Mouse (Mus musculus) thymus, adult 18-20 months (tissue): ENCODE measurements around the gene Ctnna3.
"Not testable (repeated sequence)": the region's sequence is repeated elsewhere in the genome, so short reads cannot be mapped to it uniquely, and the experiment has no call there.

ENCODE experiments used
- DNase-seq, 2 experiments: peaks; one replicate each; pipeline ENCODE4 v3.0.0; 2022; ENCODE audit warnings: mixed read lengths in 2 of 2

Ctnna3 gene

DNA sequence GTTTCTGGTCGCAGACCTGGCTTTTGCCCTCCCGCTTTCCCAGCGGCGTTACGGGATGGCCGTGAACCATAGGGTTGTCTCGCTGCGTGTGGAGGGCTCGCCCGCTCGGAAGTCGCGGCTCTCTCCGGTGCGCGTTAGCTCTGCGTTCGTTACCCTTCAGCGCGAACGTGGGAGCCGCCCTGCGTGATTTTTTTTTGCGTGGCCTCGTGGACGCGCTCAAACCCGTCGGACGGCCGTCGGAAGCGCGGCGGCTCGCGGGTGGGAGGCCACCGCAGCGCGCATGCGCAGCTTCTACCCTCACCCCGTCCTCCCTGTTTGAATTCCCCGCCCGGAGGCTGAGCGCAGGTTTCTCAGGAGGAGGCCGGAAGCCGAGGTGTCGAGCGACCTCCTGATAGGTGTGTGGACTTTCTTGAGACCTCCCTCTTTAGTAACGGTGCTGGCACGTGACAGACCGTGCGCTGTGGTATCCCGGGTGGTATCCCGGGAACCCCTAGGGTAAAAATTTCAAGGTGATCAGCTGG lies at the start of gene Ctnna3:
Gene Ctnna3, plus strand, starts transcription at position 314 of the 521 bp plus-strand sequence.
- peak; percentile 85 to 93 for DNase-seq

DNA sequence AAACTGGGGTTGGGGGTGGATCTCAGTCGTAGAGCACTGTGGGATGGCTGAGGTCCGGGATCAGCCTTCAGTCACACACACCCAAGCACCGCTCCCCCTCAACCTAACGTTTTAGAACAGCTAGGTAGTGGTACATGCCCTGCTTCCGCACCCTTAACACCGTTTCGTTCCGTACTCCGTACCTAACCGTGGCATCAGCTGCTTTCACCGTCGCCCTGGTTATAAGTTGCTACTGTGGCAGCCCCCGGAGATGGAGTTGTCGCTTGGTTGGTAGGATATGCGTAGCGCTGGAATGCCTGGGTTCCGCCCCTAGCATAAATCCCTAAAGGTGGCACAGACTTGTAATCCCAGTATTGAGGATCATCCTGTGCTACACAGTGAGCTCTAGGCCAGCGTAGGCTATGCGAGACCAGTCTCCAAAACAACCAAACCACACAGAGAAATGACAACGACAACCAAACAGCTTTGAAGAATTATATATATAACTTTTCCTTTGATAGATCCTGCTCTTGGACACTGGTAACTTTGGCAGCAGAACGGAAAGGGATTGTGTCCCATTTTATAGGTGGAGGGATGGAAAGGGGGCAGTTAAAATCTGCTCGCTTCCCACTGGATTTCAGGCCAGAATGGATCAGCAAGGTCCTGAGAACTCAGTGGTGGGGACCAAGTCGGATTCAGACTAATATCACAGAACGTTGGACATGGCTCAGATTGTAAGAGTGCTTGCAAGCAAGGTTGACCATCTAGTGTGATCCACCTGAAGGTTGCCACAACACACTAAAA lies 48.2 kb upstream of the Ctnna3 start, which contains the start of gene Sirt1:
Gene Sirt1, minus strand, starts transcription at position 207 of the 783 bp plus-strand sequence.
- peak; percentile 12 to 27 for DNase-seq

DNA sequence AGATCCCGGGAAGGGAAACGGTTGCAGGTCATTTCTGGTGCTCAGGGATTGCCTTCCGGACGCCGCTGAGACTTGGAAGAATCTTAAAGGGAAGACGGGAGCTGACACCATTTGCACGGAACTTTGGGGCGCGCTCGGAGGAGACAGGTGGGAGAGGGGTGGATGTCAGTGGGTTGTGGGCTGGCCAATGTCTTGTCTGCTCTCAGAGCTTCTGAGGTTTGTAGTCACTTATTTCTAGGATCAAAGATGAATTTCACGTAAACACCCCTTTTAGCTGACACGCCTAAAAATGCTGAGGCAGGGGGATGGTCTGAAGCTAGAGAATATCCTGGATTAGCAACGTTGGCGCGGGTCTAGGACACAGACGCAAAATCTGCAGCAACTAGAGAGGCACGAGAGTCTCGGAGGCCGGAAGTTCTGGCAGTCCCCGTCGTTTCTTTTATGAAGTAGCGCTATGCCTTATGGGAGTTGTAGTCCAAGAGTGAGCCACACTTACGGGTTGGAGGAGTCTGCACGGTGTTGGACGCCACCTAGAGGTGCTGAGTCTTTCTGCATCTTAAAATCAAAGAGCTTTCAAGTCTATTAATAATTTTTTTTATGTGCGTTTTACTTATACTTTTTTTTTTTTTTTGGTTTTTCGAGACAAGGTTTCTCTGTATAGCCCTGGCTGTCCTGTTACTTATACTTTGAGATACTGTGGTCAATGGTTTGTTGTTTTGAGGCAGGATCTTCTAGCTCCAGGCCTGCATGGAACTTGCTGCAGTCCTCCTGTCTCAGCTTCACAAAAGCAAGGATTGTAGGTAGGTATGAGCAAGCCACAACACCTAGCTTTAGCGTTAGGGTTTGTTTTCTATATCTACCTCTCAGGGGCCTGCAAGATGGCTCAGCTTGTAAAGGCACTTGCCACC lies 47.3 kb upstream of the Ctnna3 start, which contains the start of gene Dnajc12:
Gene Dnajc12, plus strand, starts transcription at position 72 of the 908 bp plus-strand sequence.
- DNase-seq = peak; percentile 62 to 75

DNA sequence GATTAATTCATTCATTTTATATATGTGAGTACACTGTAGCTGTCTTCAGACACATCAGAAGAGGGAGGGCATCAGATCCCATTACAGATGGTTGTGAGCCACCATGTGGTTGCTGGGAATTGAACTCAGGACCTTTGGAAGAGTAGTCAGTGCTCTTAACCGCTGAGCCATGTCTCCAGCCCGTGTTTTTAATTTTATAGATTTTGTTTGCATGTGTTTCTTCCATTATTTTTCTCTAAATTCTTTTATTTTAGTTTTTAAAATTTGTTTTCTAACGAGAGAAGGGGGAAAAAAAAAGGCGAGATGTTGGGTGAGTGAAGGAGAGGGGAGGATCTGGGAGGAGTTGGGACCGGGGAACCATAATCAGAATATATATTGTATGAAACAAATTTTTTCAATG lies 44.0 kb upstream of the Ctnna3 start:
- DNase-seq = not testable (repeated sequence)

DNA sequence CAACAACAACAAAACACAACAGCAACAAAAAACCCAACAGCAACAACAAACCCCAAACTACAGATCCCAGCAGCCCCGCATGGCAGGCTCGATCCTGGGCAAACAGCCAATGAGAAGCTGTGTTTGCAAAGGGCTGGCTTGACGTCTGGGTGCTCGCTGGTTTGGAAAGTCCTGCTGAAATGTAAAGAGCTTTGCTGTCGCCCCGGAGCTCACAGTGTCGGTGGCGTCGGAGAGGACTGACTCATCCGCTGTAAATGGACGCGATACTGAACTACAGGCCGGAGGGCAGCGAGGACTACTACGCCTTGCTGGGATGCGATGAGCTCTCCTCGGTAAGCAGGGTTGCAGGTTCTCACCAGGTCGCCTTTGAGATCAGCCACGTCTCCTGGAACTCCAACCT lies 43.5 kb upstream of the Ctnna3 start:
- peak; percentile 54 to 66 for DNase-seq

DNA sequence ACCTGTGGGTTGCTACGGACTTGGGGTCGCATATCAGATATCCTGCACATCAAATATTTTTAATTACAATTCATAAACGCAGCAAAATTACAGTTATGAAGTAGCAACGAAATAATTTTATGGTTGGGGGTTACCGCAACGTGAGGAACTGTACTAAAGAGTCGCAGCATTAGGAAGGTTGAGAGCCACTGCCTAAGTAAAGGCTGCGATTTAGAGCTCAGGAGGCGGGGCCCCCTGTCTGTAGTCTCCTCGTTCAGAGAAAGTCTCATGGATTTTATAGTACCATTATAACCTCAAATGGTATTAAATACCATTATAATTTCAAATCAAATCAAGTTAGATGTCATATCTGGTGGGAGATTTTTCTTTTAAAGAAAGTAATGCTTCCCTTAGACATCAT lies 42.9 kb upstream of the Ctnna3 start:
- no peak for DNase-seq

DNA sequence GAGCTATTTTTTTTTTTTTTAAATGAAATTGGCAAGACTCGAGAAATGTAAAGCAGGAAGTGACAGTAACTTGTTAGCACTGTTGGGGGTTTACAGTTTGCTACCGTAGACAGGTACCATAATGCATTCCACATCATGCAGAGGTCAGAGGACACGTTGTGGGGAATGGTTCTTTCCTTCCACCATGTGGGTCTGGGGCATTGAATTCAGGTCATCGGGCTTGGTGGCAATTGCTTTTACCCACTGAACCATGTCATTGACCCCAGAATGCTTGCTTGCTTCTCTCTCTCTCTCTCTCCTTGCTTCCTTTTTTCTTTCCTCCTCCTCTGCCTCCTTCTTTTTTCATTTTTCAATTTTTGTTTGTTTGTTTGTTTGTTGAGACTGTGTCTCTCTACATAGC lies 41.0 kb upstream of the Ctnna3 start:
- no peak for DNase-seq

DNA sequence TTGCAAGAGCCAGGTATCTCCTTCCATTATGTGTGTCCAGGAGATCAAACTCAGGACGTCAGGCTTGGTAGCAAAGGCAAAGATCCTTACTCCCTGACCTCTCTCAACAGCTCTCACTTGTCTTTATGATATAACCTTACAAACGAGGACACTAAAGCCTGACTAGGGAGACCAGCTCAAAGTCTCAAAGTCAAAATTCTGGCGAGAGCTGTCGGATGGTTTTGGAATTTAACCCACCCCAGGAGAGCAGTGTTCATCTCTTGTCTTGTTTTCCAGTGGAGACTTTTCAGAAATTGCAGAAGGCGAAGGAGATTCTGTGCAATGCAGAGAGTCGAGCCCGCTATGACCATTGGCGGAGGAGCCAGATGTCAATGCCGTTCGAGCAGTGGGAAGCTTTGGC lies 32.9 kb upstream of the Ctnna3 start:
- DNase-seq = no peak

DNA sequence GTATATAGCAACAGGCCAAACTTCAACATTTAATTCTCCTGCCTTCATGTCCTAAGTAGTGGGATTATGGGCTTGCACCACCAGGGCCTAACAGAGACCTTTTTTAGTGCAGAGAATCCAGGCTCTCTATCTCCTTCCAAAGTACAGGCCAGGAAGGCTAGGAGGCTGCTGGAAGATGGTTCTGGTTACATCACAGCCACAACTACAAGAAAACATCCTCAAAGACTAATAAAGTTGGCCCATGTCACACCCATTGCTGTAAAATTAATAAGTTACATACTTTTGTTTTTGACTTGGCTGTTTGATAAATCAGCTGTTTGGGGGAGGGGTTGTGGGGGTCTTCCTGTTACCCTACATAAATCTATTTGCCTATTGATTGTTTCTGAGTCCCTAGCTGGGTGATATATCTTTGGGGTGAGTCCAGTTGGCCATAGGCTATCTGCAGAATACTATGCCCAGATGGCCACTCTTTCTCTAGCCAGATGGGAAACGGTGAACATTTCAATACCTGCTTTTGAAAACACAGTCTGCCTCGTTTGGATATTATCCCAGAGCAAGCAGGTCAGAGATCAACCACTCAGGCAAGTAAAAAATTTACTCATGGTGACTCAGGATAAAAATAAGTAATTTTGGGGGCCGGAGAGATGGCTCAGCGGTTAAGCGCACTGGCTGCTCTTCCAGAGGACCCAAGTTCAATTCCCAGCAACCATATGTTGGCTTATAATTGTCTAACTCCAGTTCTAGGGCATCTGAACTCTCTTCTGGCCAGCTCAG lies 27.0 kb upstream of the Ctnna3 start:
- no peak for DNase-seq

DNA sequence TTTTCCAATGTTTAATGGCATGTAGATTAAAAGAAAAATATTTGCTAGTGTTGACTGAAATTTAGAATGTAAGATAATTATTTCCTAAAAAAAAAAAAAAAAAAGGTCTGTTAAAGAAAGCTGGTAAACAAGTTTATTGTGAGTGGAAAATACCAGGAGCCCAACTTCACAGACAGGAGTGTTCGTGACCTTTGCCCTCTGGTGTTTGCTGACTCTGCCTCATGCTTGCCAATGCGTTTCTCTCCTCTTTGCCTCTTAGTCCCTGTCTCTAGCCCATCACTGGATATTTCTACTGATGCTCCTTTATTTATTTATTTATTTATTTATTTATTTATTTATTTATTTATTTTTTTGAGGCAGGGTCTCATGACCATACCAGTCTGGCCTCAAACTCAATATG lies 26.3 kb upstream of the Ctnna3 start:
- DNase-seq = no peak

DNA sequence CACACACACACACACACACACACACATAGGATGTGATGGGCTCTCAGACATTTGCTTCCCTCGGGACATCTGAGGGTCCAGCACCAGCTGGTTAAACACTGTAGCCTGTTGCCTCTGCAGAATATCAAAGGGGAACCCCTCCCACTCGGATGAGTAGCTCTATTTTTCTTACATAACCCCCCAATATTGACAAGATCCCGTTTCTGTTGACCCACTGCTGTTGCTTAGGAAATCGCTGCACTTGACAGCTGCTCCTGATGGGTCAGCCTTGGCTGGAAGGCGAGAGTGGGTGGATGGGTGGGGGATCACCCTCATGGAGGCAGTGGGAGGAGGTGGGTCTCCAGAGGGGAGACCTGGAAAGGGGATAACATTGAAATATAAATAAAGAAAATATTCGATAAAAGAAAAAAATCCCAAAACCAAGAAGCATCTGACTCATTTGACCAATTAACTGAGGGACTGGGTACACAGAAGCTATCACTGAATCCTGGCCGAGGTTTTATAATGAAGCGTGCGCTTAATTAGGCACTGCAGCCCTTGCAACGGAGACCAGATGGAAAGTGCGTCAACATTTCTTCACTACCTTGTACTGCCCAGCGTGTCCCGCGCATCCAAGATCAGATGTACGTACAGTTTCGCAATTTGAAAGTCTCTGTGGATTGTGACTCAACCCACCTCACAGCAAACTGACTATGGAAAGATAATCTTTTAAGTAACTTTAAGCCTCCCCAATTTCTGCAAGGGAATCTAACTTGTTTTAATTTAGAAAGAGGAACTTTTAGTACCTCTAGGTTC lies 19.5 kb upstream of the Ctnna3 start:
- DNase-seq = no peak

DNA sequence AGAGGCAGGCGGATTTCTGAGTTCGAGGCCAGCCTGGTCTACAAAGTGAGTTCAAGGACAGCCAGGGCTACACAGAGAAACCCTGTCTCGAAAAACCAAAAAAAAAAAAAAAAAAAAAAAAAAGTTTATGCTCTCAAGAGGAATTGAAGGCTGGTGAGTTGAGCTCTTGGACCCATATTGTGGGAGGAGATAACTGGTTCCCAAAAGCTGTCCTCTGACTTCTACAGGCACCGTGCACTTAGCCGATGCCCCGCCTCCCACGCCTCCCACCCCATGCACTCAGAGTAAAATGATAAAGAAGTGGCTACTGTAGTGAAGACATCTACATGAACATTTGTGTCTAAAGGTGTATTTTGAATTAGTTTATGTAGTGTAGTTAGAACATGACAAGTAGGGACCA lies 18.2 kb upstream of the Ctnna3 start:
- not testable (repeated sequence) for DNase-seq

DNA sequence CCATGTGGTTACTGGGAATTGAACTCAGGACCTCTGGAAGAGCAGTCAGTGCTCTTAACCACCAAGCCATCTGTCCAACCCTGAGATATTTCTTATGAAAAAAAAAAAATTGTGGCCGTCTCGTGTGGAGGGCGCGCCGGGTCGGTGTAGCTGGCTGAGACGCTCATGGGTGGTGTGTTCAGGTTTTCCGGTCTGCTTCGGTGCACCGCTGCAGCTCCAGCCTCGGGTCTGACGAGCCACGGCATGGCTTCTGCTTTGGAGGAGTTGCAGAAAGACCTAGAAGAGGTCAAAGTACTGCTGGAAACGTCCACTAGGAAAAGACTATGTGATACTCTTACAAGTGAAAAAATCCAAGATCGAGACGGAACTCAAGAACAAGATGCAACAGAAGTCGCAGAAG lies 17.1 kb upstream of the Ctnna3 start:
- no peak for DNase-seq

DNA sequence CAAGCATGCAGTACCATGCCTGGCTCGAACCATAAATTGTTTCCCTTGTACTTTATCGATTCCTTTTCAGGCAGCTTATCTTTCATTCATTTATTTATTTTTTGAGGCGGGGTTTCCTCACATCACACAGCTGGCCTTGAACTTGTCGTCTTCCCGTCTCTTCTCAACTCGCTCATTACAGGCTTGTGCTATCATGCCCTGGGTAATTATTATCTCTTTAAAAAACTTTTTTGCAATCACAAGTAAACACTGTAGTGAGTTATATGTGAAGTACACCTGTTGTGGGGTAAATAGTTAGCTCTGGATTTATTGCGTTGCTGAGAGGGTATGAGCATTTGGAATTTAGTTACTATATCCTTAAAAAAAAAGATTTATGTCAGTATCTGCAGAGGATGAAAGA lies 14.6 kb upstream of the Ctnna3 start:
- DNase-seq = no peak

DNA sequence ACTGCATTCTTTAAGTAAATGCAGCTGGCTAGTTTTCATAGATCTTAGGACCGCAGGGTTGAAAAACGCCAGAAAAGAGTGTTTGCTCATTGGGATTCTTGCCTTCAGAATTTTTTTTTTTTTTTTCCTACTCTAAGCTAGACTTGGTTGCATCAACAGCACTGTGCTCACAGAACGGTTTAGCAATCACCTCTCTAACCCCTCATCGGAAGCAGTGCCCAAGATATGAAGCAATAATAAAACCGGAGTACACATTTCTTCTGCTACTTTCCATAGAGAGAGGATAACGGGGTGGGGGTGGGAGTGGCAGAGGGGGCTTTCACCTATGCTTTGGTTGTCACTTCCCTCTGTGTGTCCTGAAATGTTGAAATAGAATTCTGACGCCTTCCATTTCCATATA lies 14.0 kb upstream of the Ctnna3 start:
- DNase-seq = no peak

DNA sequence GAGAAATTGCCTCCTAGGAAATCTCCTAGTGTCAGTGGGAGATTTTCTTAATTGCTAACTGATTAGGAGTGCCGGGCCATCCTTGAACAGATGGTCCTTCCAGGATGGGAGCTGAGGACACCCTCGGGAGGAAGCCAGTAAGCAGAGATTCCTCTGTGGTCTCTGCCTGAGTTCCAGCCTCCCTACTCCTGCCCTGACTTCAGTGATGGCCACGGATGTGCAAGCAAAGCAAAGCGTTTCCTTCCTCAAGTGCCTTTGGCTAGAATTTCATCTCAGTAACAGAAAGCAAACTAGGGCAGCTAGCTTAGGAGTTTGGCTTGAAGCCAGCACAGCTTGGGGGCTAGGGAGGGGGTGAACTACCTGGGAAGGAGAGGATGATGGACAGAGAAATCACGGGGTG lies 12.8 kb upstream of the Ctnna3 start:
- DNase-seq = no peak

DNA sequence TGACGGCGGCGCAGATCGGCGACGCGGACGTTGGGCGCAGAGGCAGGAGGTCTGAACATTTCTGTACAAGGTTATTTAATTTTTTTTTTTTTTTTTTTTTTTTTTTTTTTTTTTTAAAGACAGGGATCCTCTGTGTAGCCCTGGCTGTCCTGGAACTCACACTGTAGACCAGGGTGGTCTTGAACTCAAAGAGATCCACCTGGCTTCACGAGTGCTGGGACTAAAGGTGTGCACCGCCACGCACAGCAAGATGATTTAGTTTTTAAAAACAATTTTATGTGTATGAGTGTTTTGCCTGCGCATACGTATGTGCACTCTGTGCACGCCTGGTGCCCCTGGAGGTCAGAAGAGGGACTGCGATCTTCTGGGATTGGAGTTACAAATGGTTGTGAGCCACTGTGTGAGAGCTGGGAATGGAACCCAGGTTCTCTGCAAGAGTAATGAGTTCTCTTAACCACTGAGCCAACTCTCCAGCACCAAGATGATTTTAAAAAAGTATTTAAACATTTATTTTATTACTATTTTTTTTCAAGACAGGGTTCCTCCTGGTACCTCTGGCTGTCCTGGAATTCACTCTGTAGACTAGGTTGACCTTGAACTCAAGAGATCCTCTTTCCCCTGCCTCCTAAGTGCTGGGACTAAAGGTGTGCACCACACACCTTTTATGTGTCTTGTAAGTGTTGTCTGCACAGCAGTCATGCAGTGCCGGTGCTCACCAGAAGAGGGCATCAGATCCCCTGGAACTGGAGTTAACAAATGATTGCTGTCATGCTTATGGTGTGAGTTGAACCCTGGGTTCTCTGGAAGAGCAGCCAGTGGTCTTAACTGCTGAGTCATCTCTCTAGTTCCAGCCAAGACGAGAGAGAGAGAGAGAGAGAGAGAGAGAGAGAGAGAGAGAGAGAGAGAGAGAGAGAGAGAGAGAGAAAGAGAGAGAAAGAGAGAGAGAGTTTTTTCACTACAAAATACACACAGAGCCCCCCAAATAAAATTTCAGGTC lies 7.9 kb upstream of the Ctnna3 start, which contains the start of gene Gm7075:
Gene Gm7075, minus strand, starts transcription at position 51 of the 997 bp plus-strand sequence.
- peak in 1 of 2 experiments; percentile 26 for DNase-seq

DNA sequence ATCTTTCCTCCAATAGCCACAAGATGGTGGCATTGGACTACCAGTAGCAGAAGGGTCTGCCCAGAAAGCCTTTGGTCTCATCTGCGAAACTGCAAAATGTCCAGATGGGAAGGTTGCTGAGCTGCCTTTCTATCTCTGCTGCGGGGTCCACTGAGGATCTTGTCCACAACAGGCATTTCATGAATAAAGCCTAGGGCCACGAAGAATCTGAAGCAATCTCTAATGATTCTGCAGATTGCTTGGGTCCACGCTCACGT lies 7.2 kb upstream of the Ctnna3 start:
- DNase-seq = no peak

DNA sequence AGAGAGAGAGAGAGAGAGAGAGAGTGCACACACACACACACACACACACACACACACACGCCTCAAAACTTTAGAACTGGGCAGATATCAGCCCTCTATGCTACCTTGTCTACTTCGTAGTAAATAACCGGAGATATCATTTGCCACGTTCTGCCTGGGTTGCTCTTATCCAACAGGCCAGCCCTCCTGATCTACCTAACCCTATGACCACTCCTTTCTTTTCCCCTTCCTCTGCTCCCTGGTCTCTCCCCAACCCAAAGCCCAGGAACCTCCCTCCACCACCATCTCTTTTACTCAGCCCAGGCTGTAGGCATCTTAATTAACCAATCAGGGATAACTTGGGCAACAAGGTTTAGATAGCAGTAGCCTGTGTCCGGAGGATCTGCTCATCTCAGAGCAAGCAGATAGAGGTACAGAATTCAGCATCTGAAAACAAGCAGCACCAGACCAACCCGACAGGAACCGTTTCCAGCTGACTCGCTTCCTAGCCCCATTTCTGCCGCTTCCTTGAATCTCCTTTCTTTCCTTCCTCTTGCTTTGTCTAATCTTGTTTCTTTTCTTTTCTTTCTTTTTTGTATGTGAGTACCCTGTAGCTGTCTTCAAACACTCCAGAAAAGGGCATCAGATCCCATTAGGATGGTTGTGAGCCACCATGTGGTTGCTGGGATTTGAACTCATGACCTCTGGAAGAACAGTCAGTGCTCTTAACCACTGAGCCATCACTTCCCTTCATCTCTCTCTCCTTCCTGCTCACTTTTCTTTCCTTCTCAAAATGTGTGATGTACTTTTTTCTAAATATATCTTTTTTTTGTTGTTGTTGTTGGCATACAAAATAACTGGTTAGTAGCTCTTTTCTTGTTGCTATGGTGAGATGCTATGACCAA lies 6.1 kb upstream of the Ctnna3 start:
- DNase-seq = no peak

DNA sequence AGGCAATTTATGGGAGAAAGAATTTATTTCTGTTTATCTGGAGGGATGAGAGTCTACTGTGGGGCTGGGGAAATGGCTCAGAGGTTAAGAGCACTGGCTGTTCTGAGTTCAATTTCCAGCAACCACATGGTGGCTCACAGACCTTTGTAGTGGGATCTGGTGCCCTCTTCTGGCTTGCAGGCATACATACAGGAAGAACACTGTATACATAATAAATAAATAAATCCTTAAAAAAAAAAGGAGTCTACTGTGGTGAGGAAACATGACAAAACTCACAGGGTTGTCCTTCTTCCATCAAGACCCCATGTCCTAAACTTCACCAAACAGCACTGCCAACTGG lies 5.5 kb upstream of the Ctnna3 start:
- DNase-seq = peak in 1 of 2 experiments; percentile 29
